Mouse (Mus musculus): ENCODE measurements around the gene Ndufs7.
"Not testable (repeated sequence)": the region's sequence is repeated elsewhere in the genome, so short reads cannot be mapped to it uniquely, and the experiment has no call there.

The Ndufs7 gene

DNA sequence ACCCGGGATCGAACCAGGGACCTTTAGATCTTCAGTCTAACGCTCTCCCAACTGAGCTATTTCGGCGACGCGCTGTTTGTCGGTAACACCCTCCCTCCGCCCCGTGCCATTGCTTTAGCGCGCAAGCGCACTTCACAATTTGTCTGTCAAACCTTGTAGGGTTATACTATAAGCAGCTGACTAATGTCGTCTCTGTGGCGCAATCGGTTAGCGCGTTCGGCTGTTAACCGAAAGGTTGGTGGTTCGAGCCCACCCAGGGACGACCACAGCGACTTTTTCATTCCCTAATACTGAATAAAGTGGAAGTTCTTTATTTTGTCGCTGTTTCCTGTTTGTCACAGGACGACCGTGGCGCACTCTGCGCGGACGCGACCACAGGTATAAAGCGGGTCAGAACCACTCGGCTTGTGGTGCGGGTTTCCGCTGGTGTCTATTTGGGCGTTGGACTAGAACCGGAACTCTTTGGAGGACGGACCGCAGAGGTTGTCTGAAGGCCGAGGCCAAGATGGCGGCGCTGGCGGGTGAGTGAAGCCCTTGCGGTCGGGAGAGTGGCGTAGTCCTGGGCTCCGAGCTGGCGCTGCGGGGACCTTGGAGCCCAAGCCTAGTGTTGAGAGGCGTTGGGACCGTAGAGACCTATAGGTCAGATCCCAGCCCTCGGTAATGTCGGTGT, at the start of gene Ndufs7:
TSS of gene Ndufs7 (plus strand) at position 151 of the 670 bp plus-strand sequence.
- peak; percentile 97 to 99 for DNase-seq (ENCODE audit: low spot score in 2 of 2)

DNA sequence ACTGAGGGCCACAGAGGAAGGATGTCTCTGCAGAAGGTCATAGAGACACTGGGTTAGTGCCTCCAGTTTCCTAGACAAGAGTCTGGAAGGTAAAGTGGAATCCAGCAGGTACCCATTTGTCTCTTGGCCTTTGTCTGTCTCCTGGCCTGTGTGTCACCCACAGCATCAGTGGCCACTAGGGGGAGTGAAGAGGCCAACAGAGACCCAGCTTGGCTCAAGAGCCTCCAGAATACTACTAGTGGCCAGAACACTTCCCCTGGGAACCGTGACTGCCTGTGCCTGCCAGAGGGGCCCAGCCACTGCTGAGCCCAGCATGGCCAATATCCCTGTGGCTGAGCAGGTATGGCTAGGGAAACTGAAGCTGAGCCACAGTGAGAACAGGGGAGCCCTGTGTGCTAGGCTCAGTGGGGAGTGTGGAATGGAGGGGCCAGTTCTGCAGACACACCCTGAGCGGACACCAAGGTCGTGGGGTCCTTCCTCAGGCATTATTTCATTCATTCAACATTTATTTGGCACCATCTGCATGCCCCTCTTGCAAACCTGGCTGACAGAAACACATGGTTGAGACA, 49.4 kb upstream of the Ndufs7 start:
- DNase-seq (ENCODE audit: low spot score in 2 of 2): peak; percentile 64 to 77

DNA sequence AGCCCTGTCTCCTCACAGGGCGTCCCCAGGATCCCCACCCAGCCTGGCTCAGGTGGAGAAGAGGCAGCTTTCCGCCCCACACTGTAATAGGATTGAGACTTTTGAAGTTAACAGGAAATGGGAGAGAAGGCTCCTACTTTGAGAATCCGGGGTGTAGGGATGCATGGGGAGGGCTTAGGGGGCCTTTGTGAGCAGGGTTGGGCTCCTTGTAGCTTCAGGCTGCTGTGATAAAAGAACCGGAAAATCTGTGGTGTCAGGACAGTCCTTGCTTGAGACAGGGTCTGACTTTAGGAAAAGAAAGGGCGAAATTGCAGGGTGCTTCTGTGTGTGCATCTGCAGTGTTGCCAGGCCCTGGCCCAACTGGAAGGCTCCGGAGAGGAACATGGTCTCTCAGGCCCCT, 48.4 kb upstream of the Ndufs7 start:
- no peak for DNase-seq (ENCODE audit: low spot score in 2 of 2)

DNA sequence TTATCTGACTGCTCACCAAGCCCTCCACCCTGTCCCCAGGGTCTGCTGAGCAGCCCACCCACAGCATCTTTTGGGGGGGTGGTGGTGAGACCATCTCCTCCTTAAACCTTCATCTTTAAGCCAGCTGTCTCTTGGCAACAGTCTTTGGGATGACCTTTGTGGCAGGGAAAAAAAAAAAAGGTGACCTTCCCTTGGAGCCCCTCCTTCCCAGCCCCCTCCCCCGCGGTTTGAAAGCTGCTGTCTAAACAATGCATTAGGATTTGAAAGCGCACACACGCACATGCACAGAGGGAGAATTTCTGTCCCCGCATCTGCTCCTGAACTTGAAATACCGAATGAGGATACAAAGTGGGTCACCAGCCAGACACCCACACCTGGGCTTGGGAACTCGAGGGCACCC, 44.9 kb upstream of the Ndufs7 start:
- no peak for DNase-seq (ENCODE audit: low spot score in 2 of 2)

DNA sequence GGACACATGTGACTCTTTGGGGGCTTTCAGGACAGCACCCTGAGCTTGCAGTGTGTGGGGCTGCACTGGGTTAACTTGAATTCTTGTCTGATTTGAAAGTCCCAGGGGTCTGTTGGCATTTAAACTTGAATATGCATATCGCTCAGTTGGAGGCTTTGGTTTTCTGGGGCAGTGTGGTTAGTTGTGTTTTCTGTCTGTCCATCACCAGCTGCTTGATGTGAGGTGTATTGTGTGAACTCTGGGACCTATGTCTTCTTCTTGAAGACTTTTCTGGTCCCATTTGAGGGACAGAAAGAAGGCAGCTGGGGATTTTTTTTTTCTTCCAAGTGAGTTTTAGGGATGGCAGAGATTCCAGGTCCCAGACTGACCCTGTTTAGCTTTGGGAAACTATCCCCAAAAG, 41.7 kb upstream of the Ndufs7 start:
- no peak for DNase-seq (ENCODE audit: low spot score in 2 of 2)

DNA sequence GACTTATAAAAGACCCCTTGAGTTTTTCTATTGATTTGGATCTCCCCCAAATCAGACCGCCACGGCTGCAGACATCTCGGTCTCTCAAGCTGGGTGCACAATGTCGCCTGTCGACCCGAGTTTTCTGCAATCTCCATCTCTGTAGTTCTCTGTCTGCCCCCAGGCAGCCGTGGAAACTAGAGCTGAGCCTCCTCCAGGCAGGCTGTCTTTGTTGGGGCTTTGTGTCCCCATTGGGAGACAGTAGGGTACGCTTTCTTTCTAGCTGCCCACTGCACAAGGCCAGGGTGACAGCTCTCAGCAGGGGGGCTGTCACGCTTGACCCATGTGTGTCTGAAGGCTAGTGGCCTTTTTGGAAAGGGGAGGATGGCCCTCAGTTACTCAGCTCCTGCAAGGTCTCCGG, 41.2 kb upstream of the Ndufs7 start:
- DNase-seq (ENCODE audit: low spot score in 2 of 2): no peak

DNA sequence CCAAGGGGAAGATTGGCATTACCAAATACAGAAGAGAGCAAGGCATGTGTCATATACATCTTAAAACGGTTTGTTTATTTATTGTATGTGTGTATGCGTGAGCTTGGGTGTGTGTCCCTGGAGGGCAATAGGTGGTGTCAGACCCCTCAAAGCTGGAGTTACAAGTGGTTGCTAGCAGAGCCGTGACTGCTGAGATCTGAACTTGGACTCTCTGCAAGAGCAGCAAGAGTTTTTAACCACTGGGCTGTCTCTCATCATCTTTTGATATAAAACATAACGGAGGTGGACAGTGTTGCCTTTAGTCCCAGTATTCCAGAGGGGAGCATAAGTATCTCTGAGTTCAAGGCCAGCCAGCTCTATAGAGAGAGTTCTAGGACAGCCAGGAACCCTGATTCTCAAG, 40.7 kb upstream of the Ndufs7 start:
- DNase-seq (ENCODE audit: low spot score in 2 of 2): no peak

DNA sequence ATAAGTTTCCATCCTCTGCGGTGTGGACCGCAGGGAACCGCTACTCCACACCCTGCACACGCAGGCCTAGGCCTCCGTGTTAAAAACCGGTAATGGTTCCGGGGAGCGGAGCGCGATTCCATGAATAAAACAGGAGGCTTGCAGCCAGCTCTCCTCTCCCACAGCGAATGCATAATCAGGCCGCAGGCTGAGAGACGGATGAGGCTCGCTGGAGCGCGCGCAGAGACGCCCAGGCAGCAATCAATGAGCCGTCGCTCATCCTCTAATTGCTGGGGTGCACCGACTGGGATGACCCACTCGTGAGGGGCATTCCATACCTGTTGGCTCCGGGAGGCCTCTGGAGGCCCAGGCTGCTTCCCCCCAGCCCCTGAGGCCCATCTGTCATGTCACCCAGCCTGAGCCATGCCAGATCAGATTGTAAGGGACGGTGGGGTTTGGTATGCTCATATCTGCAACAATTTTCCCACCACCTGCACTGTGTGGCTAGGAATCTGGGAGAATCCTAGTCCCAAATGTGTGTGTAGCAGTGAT, 40.0 kb upstream of the Ndufs7 start:
- DNase-seq (ENCODE audit: low spot score in 2 of 2): peak; percentile 39 to 50

DNA sequence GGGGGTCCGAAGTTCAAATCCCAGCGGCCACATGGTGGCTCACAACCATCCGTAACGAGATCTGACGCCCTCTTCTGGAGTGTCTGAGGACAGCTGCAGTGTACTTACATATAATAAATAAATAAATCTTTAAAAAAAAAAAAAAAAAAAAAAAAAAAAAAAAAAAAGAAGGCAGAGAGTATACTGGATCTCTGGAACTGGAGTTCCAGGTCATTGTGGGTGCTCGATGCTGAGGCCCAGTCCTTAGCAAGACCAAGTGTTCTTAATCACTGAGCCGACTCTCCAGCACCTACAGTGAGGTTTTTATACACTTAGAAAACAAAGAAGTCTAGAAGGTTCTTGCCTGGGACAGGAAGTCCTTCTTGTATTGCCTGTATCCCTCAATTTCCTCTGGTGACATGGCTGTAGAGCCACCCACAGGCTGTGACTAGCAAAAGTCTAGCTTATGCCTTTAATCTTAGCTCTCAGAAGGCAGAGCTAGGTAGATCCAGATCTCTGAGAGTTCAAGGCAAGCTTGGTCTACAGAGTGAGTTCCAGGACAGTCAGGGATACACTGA, 37.3 kb upstream of the Ndufs7 start:
- DNase-seq (ENCODE audit: low spot score in 2 of 2): not testable (repeated sequence)

DNA sequence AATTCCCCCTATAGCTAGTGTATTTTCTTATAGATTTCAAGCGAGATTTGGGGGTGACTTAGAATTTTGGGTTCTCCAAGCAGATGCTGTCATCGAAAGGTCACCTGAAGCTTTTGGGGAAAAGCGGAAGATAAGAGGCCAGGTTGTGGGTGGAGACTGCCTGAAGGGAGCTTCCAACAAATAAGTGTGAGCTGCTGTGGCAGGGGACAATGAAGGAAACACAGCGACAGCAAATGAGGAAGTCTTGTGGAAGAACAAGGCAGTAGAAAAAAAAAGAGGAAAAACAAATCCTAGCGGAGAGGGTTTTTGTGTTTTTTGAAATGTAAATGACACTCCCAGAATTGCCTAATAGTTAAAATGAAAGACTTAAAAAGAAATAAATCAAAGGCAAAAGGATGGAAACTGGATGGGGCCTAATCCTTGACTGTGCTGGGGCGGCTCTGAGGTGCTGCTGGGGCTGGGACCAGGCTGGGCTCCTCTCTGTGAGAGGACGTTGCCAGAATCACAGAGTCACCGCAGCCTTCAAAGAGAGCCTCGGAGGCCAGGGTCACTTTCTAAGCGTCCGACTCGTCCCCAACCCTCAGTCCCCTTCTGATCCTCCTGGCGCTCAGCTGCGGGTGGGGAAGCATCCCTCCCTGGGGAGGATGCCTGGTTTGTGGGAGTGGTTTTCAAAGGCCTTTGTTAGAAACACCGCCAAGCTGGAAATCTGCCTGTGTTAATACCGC, 33.7 kb upstream of the Ndufs7 start:
- DNase-seq (ENCODE audit: low spot score in 2 of 2): no peak

DNA sequence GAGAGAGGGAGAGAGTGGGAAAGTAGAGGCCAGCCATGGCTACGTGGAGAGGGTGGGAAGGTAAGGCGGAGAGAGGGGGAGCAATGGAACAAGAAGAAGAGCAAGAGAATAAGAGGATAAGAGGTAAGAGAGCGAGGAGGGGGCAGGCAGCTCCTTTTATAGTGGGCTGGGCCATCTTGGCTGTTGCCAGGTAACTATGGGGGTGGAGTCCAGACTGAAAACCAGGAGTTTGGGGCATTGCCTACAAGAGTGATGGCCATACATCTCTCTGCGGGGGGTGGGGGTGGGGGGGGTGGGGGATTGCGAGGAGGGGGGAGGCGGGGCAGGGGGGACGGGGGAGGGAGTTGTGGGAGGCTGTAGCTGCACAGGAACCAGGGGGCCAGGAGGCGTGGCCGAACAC, 28.2 kb upstream of the Ndufs7 start:
- no peak for DNase-seq (ENCODE audit: low spot score in 2 of 2)

DNA sequence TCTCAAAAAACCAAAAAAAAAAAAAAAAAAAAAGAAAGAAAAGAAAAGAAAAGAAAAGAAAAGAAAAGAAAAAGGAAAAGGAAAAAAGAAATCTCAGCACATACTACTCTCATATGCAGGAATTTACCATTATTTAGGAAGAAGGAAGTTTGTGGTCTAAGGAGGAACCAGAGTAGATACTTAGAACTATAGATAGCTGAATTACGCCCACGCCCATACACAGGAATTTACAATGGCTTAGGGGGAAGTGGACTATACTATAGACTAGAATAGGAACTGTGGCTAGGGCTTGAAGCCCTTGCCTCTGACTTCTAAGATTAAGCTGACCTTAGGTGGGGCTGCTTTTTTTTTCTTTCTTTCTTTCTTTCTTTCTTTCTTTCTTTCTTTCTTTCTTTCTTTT, 25.8 kb upstream of the Ndufs7 start:
- DNase-seq (ENCODE audit: low spot score in 2 of 2): not testable (repeated sequence)

DNA sequence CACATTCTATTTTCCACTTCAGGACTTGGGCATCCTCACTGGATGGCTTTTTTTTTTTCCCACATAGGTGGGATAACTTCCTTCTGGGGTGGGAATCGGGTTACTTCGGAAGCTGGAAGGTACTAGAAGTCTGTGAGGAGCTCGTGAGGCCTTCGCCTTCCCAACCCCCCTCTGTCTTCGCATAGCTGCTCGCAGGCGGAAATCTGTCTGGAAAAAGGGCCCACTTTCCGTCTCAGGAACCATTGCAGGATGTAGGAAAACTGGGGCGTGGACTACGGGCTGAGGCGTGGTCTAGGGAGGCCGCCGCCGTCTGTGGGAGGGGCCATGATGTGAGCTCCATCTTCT, 22.9 kb upstream of the Ndufs7 start:
- DNase-seq (ENCODE audit: low spot score in 2 of 2): no peak

DNA sequence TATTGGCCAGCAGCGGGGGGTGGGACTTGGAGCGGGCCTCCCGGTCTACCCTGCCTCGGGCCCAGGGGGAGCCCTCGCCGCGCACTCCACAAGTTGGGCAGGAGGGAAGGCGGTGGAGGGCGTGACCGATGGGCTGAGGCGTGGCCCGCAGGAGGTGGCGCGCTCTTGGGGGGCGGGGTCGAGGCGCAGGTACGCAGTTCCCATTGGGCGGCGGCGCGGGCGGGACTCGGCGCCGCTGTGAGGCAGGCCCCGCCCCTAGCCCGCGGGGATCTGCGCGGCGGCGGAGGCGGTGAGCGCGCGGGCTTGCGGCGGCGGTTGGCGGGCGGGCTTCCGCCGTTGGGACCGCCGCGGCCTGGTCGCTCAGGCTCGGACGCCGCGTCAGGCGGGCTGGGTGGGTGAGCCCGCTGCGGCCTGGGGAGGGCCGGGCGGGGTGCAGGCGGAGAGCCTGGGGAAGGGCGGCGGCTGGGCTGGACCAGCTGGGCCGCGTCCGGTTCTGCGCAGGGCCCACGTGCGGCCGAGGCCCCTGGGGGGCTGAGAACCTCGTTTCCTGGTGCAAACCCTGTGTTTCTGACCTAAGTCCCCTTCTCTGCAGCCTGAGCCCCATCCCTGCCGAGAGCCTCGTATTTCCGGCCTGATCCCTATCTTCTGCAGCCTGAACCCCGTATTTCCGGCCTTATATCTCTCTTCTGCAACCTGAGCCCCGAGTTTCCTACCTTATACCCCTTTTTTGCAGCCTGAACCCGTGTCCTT, 22.3 kb upstream of the Ndufs7 start, which contains the start of gene Mum1:
TSS of gene Mum1 (plus strand) at position 19 of the 750 bp plus-strand sequence.
- DNase-seq (ENCODE audit: low spot score in 2 of 2): peak; percentile 98

DNA sequence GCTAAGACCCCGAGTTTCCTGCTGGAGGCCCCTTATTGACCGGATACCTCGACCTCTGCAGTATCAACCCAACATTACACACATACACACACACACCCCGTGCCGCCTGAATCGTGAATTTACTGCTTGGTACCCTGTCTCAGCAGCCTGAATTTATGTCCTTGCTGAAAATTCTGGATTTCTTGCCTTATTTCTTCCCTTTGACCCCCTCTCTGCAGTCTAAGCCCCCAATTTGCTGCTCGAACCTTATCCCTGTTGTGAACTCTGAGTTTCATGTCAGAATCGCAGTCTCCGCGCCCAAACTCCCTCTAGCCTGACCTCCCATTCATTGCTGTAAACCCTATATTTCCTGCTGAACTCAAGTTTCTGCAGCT, 21.8 kb upstream of the Ndufs7 start:
- no peak for DNase-seq (ENCODE audit: low spot score in 2 of 2)

DNA sequence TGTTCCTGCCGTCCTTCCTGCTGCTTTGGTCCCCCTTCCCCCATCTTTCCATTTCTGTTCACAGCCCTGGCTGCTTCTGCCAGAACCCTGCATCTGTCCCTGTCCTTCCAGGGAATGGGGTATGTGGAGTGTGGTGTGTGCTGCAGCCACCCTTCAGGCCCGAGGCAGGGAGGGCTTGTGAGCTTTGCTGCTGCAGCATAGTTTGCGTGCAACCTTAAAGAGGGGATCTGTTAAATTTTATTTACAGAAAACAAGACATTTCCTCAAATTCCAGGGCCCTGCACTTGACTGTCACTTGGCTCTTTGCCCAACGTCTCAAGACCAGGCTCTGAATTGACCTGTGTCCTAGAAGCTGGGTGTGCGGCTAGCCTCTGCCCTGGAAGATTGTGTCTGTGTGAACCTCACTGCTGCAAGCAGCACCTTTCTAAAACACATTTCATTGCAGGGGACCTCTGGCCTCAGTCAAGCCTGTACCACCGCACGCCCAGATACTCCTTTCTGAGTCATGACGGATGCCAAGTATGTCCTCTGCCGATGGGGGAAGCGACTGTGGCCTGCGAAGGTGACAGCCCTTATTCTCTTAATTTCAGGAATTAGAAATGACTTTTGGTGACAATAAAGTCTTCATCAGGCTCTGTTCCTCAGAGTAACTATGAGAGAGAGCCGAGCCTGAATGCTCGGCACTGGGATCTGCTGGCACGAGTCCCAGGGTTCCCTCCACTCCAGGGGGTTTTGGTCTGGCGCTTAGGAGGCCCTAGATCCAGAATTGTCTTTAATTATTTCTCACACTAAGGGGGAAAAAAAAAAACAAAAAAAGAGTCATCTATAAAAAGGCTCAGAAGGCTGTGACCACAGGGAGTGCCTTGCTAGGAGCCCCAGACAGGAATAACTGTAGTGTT, 20.8 kb upstream of the Ndufs7 start:
- no peak for DNase-seq (ENCODE audit: low spot score in 2 of 2)

DNA sequence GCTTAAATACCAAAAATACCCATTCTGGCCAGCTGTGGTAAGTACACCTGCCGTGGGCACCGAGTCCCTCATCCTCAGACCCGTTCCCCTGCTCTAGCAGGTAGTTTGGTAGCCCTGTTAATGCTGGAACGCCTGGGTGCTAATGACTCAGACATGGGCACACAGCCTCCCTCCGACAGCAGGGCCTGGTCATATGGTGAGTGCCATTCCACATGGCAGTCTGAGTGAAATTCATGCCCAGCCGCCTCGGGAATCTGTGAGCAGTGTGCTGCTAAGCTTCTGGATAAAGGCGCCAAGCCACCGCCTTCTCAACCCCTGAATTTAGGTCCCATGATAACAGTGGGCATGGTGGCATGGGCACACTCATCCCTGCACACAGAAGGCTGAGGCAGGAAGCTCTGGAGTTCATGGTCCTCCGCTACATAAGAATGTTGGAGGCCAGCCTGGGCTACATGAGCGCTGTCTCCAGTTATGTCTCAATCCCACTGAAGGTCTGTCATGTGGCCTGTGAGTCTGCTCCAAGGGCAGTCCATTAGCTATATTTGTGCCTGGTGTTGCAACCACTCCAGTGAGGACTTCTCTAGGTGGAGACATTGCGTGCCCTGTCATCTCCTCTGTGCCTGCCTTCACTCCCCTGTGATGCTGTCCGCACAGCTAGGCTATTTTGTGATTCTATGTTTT, 12.6 kb upstream of the Ndufs7 start:
- DNase-seq (ENCODE audit: low spot score in 2 of 2): no peak

DNA sequence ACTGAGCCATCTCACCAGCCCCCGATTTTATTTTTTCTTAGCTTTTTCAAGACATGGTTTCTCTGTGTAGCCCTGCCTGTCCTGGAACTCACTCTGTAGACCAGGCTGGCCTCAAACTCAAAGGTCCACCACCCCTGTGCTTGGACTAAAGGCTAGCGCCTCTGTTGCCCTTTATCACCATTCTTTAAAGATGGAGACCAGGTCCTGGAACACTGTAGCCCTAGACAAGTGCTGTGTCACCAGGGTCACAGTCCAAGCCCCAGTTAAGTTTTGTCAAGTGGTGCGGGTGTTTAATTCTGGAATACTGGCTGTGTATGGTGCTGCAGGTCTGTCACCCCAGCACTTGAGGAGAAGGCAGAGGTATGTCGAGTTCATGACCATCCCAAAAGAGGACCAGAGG, 11.9 kb upstream of the Ndufs7 start:
- no peak for DNase-seq (ENCODE audit: low spot score in 2 of 2)

DNA sequence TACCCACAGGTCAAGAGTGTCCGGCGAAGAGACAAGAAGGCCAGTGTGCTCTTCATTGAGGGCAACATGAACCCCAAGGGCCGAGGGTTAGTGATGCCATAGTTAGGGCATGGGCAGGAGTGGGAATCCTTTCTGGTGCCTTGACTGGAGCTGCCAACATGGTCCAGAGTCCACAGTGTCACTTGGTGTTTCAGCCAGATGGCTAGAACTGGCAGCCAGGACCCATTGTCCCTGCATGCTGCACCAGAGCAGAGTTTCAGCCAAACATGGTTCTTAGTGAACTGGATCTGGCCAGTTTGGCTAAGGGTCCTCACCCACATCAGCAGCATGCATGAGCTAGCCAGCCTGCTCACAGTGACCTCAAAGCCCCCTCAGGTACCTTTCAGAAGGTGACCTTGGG, 10.6 kb upstream of the Ndufs7 start:
- DNase-seq (ENCODE audit: low spot score in 2 of 2): no peak

DNA sequence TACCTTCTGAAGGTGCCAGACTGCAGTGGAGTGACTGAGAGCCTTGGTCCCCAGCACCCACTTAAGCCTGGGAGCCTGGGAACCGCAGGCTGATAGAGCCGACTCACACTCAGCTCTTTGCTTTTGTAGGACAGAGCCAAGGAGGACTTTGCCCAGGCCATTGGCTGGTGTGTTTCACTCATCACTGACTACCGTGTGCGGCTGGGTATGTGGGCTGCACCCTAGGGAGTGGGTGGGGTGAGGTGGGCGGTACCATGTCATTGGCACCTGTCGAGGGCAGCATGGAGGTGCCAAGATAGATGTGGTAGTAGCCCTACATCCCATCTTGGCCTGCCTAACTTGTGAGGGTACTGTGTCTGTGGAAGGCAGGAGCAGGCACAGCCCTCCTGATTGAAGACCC, 9.1 kb upstream of the Ndufs7 start:
- DNase-seq (ENCODE audit: low spot score in 2 of 2): no peak
